Mouse (Mus musculus): ENCODE measurements around the gene Elobl. TPM values are rescaled to one million over a fixed set of nuclear protein-coding genes. Genes with fewer than 3 reads are reported as not detected.

Elobl gene
- polyA plus RNA-seq, 1 experiment from 2014 or later, result 0.81 TPM

DNA sequence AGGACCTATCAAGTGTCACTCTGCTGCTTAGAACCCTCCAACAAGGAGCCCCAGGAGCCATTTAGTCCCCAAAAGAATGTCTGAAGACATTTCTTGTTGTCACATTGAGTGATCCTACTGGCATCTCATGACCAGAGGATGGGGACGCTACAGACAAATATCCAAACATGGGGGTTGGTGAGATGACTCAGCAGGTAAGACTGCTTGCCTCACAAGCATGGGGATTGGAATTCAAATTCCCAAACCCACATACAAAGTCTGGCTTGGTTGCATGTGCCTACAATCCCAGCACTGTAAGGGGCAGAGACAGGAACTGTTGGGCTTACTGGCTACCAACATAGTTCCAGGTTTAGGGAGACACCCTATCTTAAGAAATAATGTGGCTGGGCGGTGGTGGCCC, 28.8 kb downstream of the Elobl start:
- DNase-seq (ENCODE audit: low spot score), result no peak

- no peak for DNase-seq (ENCODE audit: low spot score)
These were observed 32.4 kb downstream of the Elobl start for GRCm38 (mm10) chr11:88934089-88935000.

- DNase-seq (ENCODE audit: low spot score), result no peak
These were observed 33.7 kb downstream of the Elobl start for GRCm38 (mm10) chr11:88933030-88933429.

DNA sequence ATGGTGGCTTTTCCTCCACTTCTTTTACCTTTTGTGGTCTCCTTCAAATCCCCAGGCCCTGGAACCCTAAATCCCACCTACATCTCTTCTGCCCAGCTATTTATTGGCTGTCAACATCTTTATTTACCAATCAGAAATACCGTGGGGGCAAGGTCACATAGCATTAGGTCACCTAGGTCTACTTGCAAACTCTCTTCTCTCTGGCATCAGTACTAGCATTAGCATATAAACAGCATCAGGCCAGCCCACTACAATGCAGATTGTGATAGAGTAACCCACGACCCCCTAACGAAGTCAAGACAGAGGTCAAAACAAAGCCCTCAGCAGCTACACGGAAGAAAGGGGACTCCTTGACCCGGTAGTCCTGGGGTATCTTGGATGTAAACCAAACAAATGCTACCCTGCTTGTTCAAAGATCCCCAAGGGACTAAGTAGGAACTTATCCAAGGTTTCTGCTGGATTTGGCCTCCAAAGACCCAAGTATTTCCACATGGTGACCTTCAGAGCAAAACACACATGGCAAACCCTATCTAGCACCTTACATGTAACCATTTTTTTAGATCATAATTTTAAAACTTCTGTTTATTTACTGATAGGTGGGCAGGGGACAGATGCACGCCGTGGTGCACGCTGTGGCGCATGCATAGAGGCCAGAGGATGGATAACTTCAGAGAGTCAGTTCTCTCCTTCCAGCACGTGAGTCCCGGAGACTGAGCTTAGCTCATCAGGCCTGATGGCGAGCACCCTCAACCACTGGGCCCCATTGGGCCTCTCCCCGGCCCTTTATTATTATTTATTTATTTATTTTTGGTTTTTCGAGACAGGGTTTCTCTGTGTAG, 34.8 kb downstream of the Elobl start:
- DNase-seq (ENCODE audit: low spot score), result no peak

- no peak for DNase-seq (ENCODE audit: low spot score)
These were observed 40.2 kb downstream of the Elobl start for GRCm38 (mm10) chr11:88926566-88926965.

Other genes with a start within 250 kb of the Elobl start
- gene Msi2, start 248.4 kb downstream of the Elobl start, polyA plus RNA-seq (2015; fragmentation: Nextera tagmentation; extraction: Ambion mirVana), result 13.5 and 23.0 TPM in 2 replicates
- 9.3 and 10.0 TPM in 2 replicates for gene Akap1, start 102.3 kb downstream of the Elobl start, polyA plus RNA-seq (2015; fragmentation: Nextera tagmentation; extraction: Ambion mirVana)
- gene Scpep1, start 11.5 kb downstream of the Elobl start, polyA plus RNA-seq (2015; fragmentation: Nextera tagmentation; extraction: Ambion mirVana), result 19.5 TPM in 2 replicates
- gene Coil, start 3.3 kb upstream of the Elobl start, polyA plus RNA-seq (2015; fragmentation: Nextera tagmentation; extraction: Ambion mirVana), result 14.4 and 14.5 TPM in 2 replicates
- 37.2 and 48.9 TPM in 2 replicates for gene Trim25, start 32.4 kb upstream of the Elobl start, polyA plus RNA-seq (2015; fragmentation: Nextera tagmentation; extraction: Ambion mirVana)
- gene Dgke, start 99.9 kb upstream of the Elobl start, polyA plus RNA-seq (2015; fragmentation: Nextera tagmentation; extraction: Ambion mirVana), result 19.8 and 25.5 TPM in 2 replicates
- 191 and 212 TPM in 2 replicates for gene Gm525, start 106.9 kb upstream of the Elobl start, polyA plus RNA-seq (2015; fragmentation: Nextera tagmentation; extraction: Ambion mirVana)